Mouse (Mus musculus) activated CD4-positive, CD25-positive, alpha-beta regulatory T cell, adult 4 months (primary cell): ENCODE data around the gene Pdp2. TPM values are rescaled to one million over a fixed set of nuclear protein-coding genes. Genes with fewer than 3 reads are reported as not detected.
A peak's percentile ranks its signal among the peaks of the same experiment; 100 is the strongest.
"Not testable (repeated sequence)": the region's sequence is repeated elsewhere in the genome, so short reads cannot be mapped to it uniquely, and the experiment has no call there.

ENCODE experiments used
- ATAC-seq: one replicate; pipeline ENCODE4 v1.8.0; 2017
- polyA plus RNA-seq, 2 experiments: library from polyadenylated mRNA; unstranded; fragments of 100-300 nt; shearing (Covaris generic); gene quantifications; one replicate each; pipeline ENCODE4 v1.2.1; 2017

Pdp2 gene
- polyA plus RNA-seq, 2 experiments from 2014 or later = 17.1 to 18.9 TPM

- ATAC-seq = no peak
These were observed 42.0 kb downstream of the Pdp2 start for GRCm38 (mm10) chr8:104633156-104633744.

DNA sequence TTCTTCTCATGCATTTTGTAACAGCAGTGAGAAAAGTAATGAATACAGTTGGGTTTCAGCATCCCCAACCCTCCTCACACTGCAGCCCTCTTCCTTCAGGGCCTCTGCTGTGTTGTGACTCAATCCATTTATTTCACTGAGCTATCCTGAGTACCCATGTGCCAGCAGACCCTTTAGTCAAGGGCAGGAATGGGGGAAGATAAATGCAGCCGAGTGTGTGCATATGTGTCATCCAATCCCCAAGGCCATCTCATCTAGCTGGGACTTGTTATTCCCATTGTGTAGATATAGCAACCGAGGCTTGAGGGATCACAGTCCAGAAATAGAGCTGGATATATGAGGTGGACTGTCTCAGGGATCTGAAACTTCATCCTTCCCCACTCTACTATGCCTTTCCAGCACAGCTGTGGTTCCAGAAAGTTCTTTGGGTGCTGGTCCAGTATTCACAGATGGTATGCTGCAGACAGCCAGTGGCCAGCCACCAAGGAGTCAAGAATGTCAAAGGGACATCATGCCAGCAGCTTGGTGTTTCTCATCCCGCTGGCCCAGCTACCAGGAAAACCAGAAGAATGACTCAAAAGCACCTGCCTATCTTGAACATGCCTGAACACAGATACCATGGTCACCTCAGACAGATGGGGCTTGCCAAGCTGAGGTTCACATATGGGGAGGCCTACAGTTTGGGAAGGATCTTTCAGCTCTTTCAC lies 43.9 kb downstream of the Pdp2 start:
- no peak for ATAC-seq

GRCm38 (mm10) chr8:104638010-104638409 lies 46.8 kb downstream of the Pdp2 start:
- ATAC-seq = no peak

- no peak for ATAC-seq
These were observed 49.0 kb downstream of the Pdp2 start for GRCm38 (mm10) chr8:104640241-104640640.

DNA sequence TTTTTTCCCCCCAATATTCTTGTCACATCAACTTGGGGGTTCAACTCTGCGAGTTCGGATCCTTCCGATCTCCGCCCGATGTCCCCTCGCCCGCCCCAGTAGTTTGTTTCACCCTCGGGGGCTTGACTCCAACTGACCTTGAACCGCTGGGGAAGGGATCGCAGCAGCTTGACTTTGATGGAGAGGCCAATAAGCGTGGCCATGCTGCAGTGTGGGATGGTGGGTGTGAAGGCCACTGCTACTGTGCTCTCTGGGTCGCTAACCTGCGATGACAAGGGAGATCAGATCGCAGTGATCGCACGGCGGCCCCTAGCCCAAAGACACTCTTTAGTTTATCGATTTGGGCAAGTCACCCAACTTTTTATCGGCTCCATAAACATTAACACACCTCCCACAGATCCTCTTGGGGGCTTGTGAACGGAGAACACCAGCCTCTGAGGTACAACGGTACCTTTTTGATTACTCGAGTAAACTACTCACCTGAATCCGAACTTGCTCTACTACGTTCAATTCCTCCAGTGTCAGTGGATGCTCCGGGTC lies 49.6 kb downstream of the Pdp2 start:
- no peak for ATAC-seq

DNA sequence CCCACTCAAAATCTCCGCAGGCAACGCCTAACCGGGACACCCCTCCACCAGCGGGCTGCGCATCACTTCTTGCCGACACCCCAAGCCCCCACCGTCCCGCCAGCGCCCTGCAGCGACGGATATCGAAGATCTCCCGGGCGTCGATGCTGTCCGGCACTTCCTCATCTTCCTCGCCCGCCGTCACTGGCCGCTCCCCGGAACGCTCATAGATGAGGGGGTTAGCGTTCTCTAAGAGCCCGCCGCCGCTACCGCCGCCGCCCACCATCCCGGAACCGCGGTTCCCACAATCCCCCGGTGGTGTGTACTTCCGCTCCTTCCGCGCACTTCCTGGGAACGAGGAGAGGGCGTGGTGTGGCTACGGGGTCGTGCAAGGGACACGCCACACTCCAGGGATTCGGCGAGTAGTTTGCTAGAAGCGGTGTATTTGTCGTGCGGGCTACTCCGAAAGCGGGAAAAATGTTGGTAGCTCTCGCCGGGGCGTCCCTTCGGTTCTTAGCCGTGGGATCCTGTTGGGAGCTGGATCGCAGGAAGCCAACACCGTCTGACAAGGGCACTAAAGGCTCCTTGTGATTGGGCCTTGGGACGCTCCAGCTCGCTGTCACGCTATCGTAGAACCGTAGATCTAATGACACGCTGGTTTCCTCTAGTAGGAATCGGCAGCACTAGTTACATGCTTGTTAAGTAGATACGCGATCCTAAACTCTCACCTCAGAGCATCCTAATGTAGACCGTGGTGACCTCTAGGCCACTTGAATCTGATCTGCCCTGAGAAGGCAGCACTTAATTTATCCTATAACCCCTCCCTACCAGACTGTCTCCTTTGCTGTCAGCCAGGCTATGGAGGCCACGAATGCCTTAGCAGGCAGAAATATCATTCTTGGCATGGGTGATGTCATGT lies 50.4 kb downstream of the Pdp2 start, which contains the start of gene Ciao2b:
Gene Ciao2b (minus strand): TSS at position 540 of the 898 bp plus-strand sequence.
- ATAC-seq = peak; percentile 82

GRCm38 (mm10) chr8:104642324-104642654 lies 51.0 kb downstream of the Pdp2 start:
- ATAC-seq = no peak

DNA sequence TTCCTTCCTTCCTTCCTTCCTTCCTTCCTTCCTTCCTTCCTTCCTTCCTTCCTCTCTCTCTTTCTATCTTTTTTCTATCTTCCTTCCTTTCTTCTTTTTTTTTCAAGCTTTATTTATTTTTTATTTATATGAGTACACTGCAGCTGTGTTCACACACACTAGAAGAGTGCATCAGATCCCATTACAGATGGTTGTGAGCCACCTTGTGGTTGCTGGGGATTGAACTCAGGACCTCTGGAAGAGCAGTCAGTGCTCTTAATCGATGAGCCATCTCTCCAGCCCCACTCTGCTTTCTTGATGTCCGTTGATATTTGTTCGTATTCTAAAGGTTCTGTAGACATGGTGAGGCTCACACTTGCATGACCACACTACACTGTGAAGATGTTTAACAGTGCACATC lies 52.9 kb downstream of the Pdp2 start:
- not testable (repeated sequence) for ATAC-seq

Other genes starting within 250 kb of the Pdp2 start
- gene Cmtm4, start 195.6 kb upstream of the Pdp2 start, polyA plus RNA-seq = under 1 TPM; 0.40 TPM
- gene Dync1li2, start 148.4 kb upstream of the Pdp2 start, polyA plus RNA-seq = 10 to 100 TPM; 18.7 to 26.7 TPM
- gene Terb1, start 81.5 kb upstream of the Pdp2 start, polyA plus RNA-seq = under 1 TPM in 1 of 2 experiments, not detected in 1; 0.16 TPM
- gene Nae1, start 56.8 kb upstream of the Pdp2 start, polyA plus RNA-seq = 10 to 100 TPM; 87.9 to 93.4 TPM
- 1 to 10 TPM; 3.0 to 4.4 TPM for gene Car7, start 56.8 kb upstream of the Pdp2 start, polyA plus RNA-seq
- not detected for gene Cdh16, start 32.9 kb downstream of the Pdp2 start, polyA plus RNA-seq
- 10 to 100 TPM; 11.4 to 16.2 TPM for gene Rrad, start 39.9 kb downstream of the Pdp2 start, polyA plus RNA-seq
- 100 to 1,000 TPM; 102 to 109 TPM for gene Ciao2b, start 50.5 kb downstream of the Pdp2 start, polyA plus RNA-seq
- not detected for gene Ces2a, start 142.6 kb downstream of the Pdp2 start, polyA plus RNA-seq
- not detected for gene Ces2b, start 240.1 kb downstream of the Pdp2 start, polyA plus RNA-seq